In the genomic region with DNA sequence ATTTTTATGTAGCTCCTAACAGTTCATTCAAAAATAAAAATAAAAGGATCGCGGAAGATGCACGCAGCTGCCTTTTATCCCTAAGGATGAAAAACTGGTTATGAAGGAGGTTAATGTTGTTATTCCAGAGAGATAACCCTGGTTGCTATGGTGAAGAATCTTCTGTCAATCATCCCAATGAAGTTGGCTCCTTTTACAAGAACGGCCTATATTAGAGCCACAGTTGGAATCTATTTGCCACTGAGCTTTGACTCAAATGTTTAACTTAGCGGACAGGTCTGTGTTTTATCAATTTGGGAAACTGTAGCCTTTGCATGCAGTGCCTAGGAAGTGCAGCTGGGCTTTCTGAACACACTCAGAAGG, we compare ENCODE assay signal across 16 mouse cellular contexts.
A peak's percentile ranks its signal among the peaks of the same experiment; 100 is the strongest.
DNase-seq lines count a peak whose midpoint lies in the region; ATAC-seq and TF ChIP-seq lines count a peak whose summit lies in the region.
"Had no signal": no experiment of that assay in that cellular context is flagged by ENCODE, and none has a peak within 500 bp of the region (broad histone marks: within the 10 kb centered on the region; RNA-seq: fewer than 3 reads in every experiment).

No protein-coding gene starts in this region.

- H3K9ac ChIP-seq in heart, adult 2 months (ENCODE audit: low read depth, low read length) = no peak overlapping the region
- no peak overlapping the region for H3K9ac ChIP-seq in hindbrain, embryonic 11.5 days (ENCODE audit: low read depth, low read length)
- no peak overlapping the region for H3K9ac ChIP-seq in midbrain, embryonic 14.5 days (replicated peaks; ENCODE audit: low read length)
- H3K9ac ChIP-seq: heart, embryonic 13.5 days; liver, embryonic 13.5 days had no signal

- H3K9me3 ChIP-seq in hindbrain, embryonic 11.5 days (ENCODE audit: control insufficient read depth, low read length) = no peaks in the 10 kb centered on the region
- H3K9me3 ChIP-seq in midbrain, embryonic 14.5 days (ENCODE audit: control insufficient read depth, low read length) = no peaks in the 10 kb centered on the region
- H3K9me3 ChIP-seq: heart, embryonic 13.5 days; liver, embryonic 13.5 days had no signal

- TF ChIP-seq POLR2A in heart, adult 2 months (IDR thresholded peaks at IDR 0.05; ENCODE audit: insufficient read depth, low read depth, low read length) = no peak

- intact Hi-C loops in heart, adult 2 months (cut with DNase I) = no loop called here

- no peaks in the 10 kb centered on the region; the same call in 1 of the 2 replicates for H3K27me3 ChIP-seq in heart, adult 2 months (ENCODE audit: control insufficient read depth, insufficient read depth, low read length)
- no peaks in the 10 kb centered on the region for H3K27me3 ChIP-seq in hindbrain, embryonic 11.5 days (ENCODE audit: control insufficient read depth, insufficient read depth, low read length)
- no peaks in the 10 kb centered on the region for H3K27me3 ChIP-seq in midbrain, embryonic 14.5 days (ENCODE audit: control insufficient read depth, insufficient read depth, low read length)
- H3K27me3 ChIP-seq: heart, embryonic 13.5 days; liver, embryonic 13.5 days had no signal

- no peak overlapping the region for H3K27ac ChIP-seq in heart, adult 2 months
- H3K27ac ChIP-seq in hindbrain, embryonic 11.5 days (ENCODE audit: low read depth, low read length) = no peak overlapping the region
- H3K27ac ChIP-seq in midbrain, embryonic 14.5 days (replicated peaks; ENCODE audit: low read depth, low read length) = peak overlapping the region; percentile 76
- H3K27ac ChIP-seq: heart, embryonic 13.5 days; liver, embryonic 13.5 days had no signal

- TF ChIP-seq CTCF in heart, adult 2 months (IDR thresholded peaks at IDR 0.05) = no peak

- no peak overlapping the region for H3K4me3 ChIP-seq in heart, adult 2 months
- no peak overlapping the region for H3K4me3 ChIP-seq in hindbrain, embryonic 11.5 days (ENCODE audit: low read depth, low read length)
- H3K4me3 ChIP-seq in midbrain, embryonic 14.5 days (replicated peaks; ENCODE audit: low read depth, low read length) = no peak overlapping the region
- H3K4me3 ChIP-seq: heart, embryonic 13.5 days; liver, embryonic 13.5 days had no signal

- no peaks in the 10 kb centered on the region for H3K4me1 ChIP-seq in heart, adult 2 months (ENCODE audit: control insufficient read depth, insufficient read depth, low read length)
- H3K4me1 ChIP-seq in hindbrain, embryonic 11.5 days (replicated peaks; ENCODE audit: control insufficient read depth, insufficient read depth, low read length) = peaks cover 2% of the 10 kb centered on the region; the same call in 1 of the 2 replicates
- peaks cover 28% of the 10 kb centered on the region for H3K4me1 ChIP-seq in midbrain, embryonic 14.5 days (ENCODE audit: control insufficient read depth, insufficient read depth, low read length)
- H3K4me1 ChIP-seq: liver, embryonic 13.5 days had no signal

- 64% methylated on average over 5 of the region's 5 CpGs for WGBS in heart, adult 2 months
- 52% methylated on average over 5 of the region's 5 CpGs for WGBS in hindbrain, embryonic 11.5 days
- 15% methylated on average over 5 of the region's 5 CpGs for WGBS in midbrain, embryonic 14.5 days

- no peaks in the 10 kb centered on the region for H3K36me3 ChIP-seq in heart, adult 2 months (ENCODE audit: control insufficient read depth, insufficient read depth, low read length)
- no peaks in the 10 kb centered on the region for H3K36me3 ChIP-seq in hindbrain, embryonic 11.5 days (ENCODE audit: control insufficient read depth, insufficient read depth, low read length)
- no peaks in the 10 kb centered on the region for H3K36me3 ChIP-seq in midbrain, embryonic 14.5 days (ENCODE audit: control insufficient read depth, insufficient read depth, low read length)
- H3K36me3 ChIP-seq: G1E; heart, embryonic 13.5 days; liver, embryonic 13.5 days had no signal

- no peak for TF ChIP-seq EP300 in heart, adult 2 months (IDR thresholded peaks at IDR 0.05; ENCODE audit: insufficient read depth, low read depth, low read length)

- H3K79me2 ChIP-seq in heart, adult 2 months (replicated peaks; ENCODE audit: control insufficient read depth, insufficient read depth, low read length) = no peaks in the 10 kb centered on the region

- no peak overlapping the region for H3K4me2 ChIP-seq in hindbrain, embryonic 11.5 days (replicated peaks; ENCODE audit: low read depth, low read length)
- H3K4me2 ChIP-seq in midbrain, embryonic 14.5 days (ENCODE audit: low read length) = peak overlapping the region; percentile 39
- H3K4me2 ChIP-seq: heart, embryonic 13.5 days; liver, embryonic 13.5 days had no signal

- DNase-seq in heart, adult 11 months = peak; percentile 55
- no peak for DNase-seq in heart, adult 2 months
- DNase-seq in embryo, embryonic 11 days = peak; percentile 30
- DNase-seq in hindbrain, embryonic 11.5 days (ENCODE audit: low spot score) = peak; percentile 22
- peak; percentile 78 for DNase-seq in midbrain, embryonic 14.5 days
- no peak for DNase-seq in right cerebral cortex, adult 2 months (ENCODE audit: low spot score in 2 of 2)
- DNase-seq in thymus, postnatal 25 days = no peak
- no peak for DNase-seq in ovary, postnatal 10 days (ENCODE audit: low spot score)
- DNase-seq: adrenal gland, postnatal 14 days; gastrocnemius, postnatal 25 days; kidney, adult 9 months; liver, embryonic 13.5 days; lung, postnatal 14 days; right cerebral cortex, postnatal 14 days had no signal

- ATAC-seq in hindbrain, embryonic 11.5 days (ENCODE audit: low FRiP score) = peak; percentile 27; the same call in 1 of the 2 replicates
- peak; percentile 68; the same call in 1 of the 2 replicates for ATAC-seq in midbrain, embryonic 14.5 days (ENCODE audit: low FRiP score, low TSS enrichment)

Comparison
In these comparisons a context has a peak if more than half of its experiments do, and no peak if none do; other contexts are left out.
1. DNase-seq: peak in heart, adult 11 months (single experiment), embryo, embryonic 11 days (single experiment), hindbrain, embryonic 11.5 days (single experiment) and midbrain, embryonic 14.5 days (single experiment); none in heart, adult 2 months (0 of 2), right cerebral cortex, adult 2 months (0 of 2), thymus, postnatal 25 days (single experiment) and ovary, postnatal 10 days (single experiment).